Mouse (Mus musculus): ENCODE measurements around the gene Dtnb.

DNA sequence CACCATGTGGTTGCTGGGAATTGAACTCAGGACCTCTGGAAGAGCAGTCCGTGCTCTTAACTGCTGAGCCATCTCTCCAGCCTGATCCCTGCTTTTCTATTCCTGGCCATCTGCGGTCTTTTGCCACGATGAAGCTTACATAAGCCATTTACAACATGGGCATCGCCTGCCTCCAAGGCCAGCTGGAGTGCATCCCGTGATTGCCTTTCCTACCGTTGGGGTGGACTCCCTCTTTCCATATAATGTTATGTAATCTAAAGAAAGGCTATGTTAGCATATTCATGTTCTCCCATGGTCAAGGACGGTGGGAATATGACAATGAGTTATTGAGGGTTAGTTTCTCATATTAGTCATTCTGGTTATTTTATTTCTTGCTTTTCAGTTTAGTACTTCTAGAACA, 91.2 kb downstream of the Dtnb start:
- TF ChIP-seq CTCF (conservative IDR thresholded peaks at IDR 0.05; ENCODE audit: low read length), result no peak
- TF ChIP-seq NANOG (IDR thresholded peaks at IDR 0.05; ENCODE audit: borderline replicate concordance, low read length), result no peak
